15 mouse cellular contexts compared by ENCODE assay signal in the genomic region with DNA sequence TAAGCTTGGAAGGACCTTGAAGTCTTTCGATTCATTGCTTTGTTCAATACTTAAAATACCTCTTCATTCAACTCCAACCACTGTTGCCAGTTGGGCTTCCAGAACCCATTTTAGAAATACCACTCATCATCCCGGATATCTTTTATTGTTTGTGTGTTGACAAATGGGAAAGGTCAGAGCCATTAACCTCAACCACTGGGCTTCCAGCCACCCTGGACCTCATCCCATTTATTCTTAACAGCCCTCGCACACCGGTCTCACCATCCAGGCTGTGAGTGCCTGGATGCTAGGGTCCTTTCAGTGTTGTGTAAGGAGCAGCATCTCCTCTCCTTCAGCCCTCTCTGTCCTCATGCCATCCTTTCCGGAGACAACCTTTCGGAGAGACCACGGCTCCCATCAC.
DNase-seq lines count a peak whose midpoint lies in the region; TF ChIP-seq lines count a peak whose summit lies in the region.
"Had no signal": no experiment of that assay in that cellular context is flagged by ENCODE, and none has a peak within 500 bp of the region (broad histone marks: within the 10 kb centered on the region; RNA-seq: fewer than 3 reads in every experiment).

No protein-coding gene starts in this region.

- no peaks in the 10 kb centered on the region for H3K9me3 ChIP-seq in heart, embryonic 10.5 days
- H3K9me3 ChIP-seq: limb, embryonic 15.5 days had no signal

- 90% methylated on average over 7 of the region's 7 CpGs for WGBS in heart, embryonic 10.5 days

- no peaks in the 10 kb centered on the region for H3K27me3 ChIP-seq in heart, embryonic 10.5 days (ENCODE audit: insufficient read depth, poor library complexity, severe bottlenecking)
- H3K27me3 ChIP-seq: limb, embryonic 15.5 days had no signal

- DNase-seq in heart, adult 11 months: peak; percentile 93
- DNase-seq in heart, embryonic 10.5 days (ENCODE audit: low spot score): no peak
- DNase-seq in ovary, postnatal 14 days (ENCODE audit: low spot score): peak; percentile 47
- DNase-seq in ovary, adult 18-20 months (ENCODE audit: low spot score): no peak
- DNase-seq in heart, postnatal 14 days: peak; percentile 39 to 64
- peak; percentile 43 to 55 for DNase-seq in kidney, postnatal 36 days
- DNase-seq in c-Kit-positive CD71-positive TER-119-positive erythroid progenitor cells, embryonic 14.5 days (ENCODE audit: low spot score): no peak
- DNase-seq in left cerebral cortex, adult 2 months (ENCODE audit: extremely low spot score in 1 of 2, low spot score in 2 of 2): no peak
- DNase-seq: cerebellum, adult 11 months; cerebellum, postnatal 25 days; forebrain, postnatal 0 days; gastrocnemius, postnatal 36 days; layer of hippocampus, adult 9-11 months; liver, postnatal 0 days had no signal

- intact Hi-C loops in heart, postnatal 14 days (cut with DNase I): no loop called here
- intact Hi-C loops in left cerebral cortex, adult 2 months (cut with DNase I): no loop called here

- TF ChIP-seq CTCF in left cerebral cortex, adult 2 months (IDR thresholded peaks at IDR 0.05): no peak

- no peaks in the 10 kb centered on the region for H3K4me1 ChIP-seq in heart, embryonic 10.5 days

- no peaks in the 10 kb centered on the region for H3K36me3 ChIP-seq in heart, embryonic 10.5 days
- H3K36me3 ChIP-seq: limb, embryonic 15.5 days had no signal

- no peak overlapping the region for H3K4me3 ChIP-seq in heart, embryonic 10.5 days
- H3K4me3 ChIP-seq in left cerebral cortex, adult 2 months: no peak overlapping the region
- H3K4me3 ChIP-seq: limb, embryonic 15.5 days had no signal

- H3K27ac ChIP-seq in heart, embryonic 10.5 days: no peak overlapping the region
- no peak overlapping the region for H3K27ac ChIP-seq in left cerebral cortex, adult 2 months
- H3K27ac ChIP-seq: limb, embryonic 15.5 days had no signal

Comparison
In these comparisons a context has a peak if more than half of its experiments do, and no peak if none do; other contexts are left out.
1. DNase-seq: peak in heart, adult 11 months (single experiment), ovary, postnatal 14 days (single experiment), heart, postnatal 14 days (2 of 2) and kidney, postnatal 36 days (2 of 2); none in heart, embryonic 10.5 days (single experiment), ovary, adult 18-20 months (single experiment), c-Kit-positive CD71-positive TER-119-positive erythroid progenitor cells, embryonic 14.5 days (single experiment) and left cerebral cortex, adult 2 months (0 of 2).